Mouse (Mus musculus): ENCODE data around the gene Vgll4. TPM values are rescaled to one million over a fixed set of nuclear protein-coding genes. Genes with fewer than 3 reads are reported as not detected.

Vgll4 gene
- total and polyA plus RNA-seq, 3 experiments = 22.3 to 24.7 (median 23.5) TPM

DNA sequence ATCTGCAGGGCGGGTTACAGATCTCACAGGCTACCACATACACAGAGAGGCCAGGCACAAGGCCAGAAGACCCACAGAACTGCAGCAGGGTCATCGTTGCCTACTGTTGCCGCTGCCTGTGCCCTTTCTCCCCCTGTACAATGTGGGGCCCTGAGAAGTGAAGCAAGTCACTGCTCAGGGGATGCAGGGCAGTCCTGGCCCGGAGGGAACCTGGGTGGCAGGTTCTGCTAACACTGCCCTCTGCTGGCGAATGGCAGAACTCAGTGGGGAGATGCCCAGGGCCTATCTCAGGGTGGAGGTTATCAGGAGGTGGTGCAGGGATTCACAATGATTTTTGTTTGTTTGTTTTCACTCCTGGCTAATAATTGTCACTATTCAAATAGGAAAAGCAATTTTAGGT, 37.9 kb upstream of the Vgll4 start:
- H3K4me1 ChIP-seq (ENCODE audit: control insufficient read depth, insufficient read depth, low read length) = no peaks in the 10 kb centered on the region; the same call in 1 of the 2 replicates
- intact Hi-C loops (cut with DNase I) = loop anchor here (1.0 kb wide), 2 partner anchors 79 to 283 kb away; no protein-coding TSS in a partner anchor
- WGBS = 27% methylated on average over 5 of the region's 5 CpGs

DNA sequence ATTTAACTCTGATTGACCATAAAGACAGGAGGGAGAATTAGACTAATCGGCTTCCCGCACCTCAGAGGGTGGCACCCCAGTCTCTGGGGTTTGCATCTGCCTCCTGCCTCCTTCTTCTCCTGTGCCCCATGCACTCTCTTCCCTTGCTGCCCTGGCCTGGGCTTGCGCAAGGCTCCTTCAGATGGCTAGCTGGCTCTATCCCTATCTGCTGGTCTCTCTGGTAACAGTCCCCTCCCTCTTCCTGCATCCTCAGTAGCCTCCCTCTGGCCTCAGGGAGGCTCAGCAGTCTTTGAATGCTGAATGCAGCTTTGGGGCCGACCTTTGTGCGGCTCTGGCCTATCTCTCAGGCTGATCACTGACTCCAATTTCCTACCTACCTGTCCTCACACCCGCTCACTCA, 37.2 kb upstream of the Vgll4 start:
- TF ChIP-seq CTCF (IDR thresholded peaks at IDR 0.05) (0 out of 2 replicates have a peak, but pooled peaks have one; percentile 3), EP300 (IDR thresholded peaks at IDR 0.05; ENCODE audit: insufficient read depth, low read depth, low read length) (no peak)
- H3K36me3 ChIP-seq (ENCODE audit: control insufficient read depth, insufficient read depth, low read length) = no peaks in the 10 kb centered on the region
- no peak overlapping the region for H3K4me3 ChIP-seq
- intact Hi-C loops (cut with DNase I) = loop anchor here (1.0 kb wide), 1 partner anchor 79 kb away; no protein-coding TSS in a partner anchor
- H3K4me1 ChIP-seq (ENCODE audit: control insufficient read depth, insufficient read depth, low read length) = no peaks in the 10 kb centered on the region; the same call in 1 of the 2 replicates
- H3K9ac ChIP-seq (ENCODE audit: low read depth, low read length) = no peak overlapping the region
- no peak overlapping the region for H3K27ac ChIP-seq
- peak; percentile 62 to 71 for DNase-seq
- no peaks in the 10 kb centered on the region for H3K79me2 ChIP-seq (replicated peaks; ENCODE audit: control insufficient read depth, insufficient read depth, low read length)
- WGBS = 53% methylated on average over 6 of the region's 6 CpGs
- H3K27me3 ChIP-seq (ENCODE audit: control insufficient read depth, insufficient read depth, low read length) = no peaks in the 10 kb centered on the region

More for the DNA sequence above, 37.9 kb upstream of the Vgll4 start:
- no peaks in the 10 kb centered on the region for H3K79me2 ChIP-seq (replicated peaks; ENCODE audit: control insufficient read depth, insufficient read depth, low read length)
- H3K9ac ChIP-seq (ENCODE audit: low read depth, low read length) = no peak overlapping the region
- no peak overlapping the region for H3K4me3 ChIP-seq
- DNase-seq = peak; percentile 72 to 83
- no peaks in the 10 kb centered on the region for H3K36me3 ChIP-seq (ENCODE audit: control insufficient read depth, insufficient read depth, low read length)
- no peak overlapping the region for H3K27ac ChIP-seq
- TF ChIP-seq CTCF (IDR thresholded peaks at IDR 0.05) (peak; percentile 97), POLR2A (IDR thresholded peaks at IDR 0.05; ENCODE audit: insufficient read depth, low read depth, low read length) (no peak)
- H3K27me3 ChIP-seq (ENCODE audit: control insufficient read depth, insufficient read depth, low read length) = no peaks in the 10 kb centered on the region

DNA sequence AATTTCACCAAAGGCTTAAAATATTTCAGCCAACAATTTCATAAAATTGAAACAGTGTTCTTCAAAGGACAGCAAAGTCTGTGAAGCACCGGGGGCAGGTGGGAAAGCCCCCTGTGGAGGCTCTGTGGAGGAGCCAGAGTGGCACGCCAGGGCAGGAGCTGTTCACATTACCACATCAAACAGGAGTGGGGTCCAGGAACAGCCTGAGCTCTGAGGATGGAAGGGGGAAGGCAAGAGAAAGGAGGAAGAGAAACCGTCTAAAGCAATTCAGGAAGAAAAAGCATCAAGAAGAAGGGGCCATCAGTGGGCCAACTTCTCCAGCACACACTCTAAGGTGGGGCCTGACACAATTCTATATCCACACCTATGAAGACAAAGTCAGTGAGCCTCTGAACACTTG, 36.3 kb upstream of the Vgll4 start:
- DNase-seq = no peak
- intact Hi-C loops (cut with DNase I) = no loop called here
- Histone ChIP-seq H3K79me2 (replicated peaks; ENCODE audit: control insufficient read depth, insufficient read depth, low read length) (no peaks in the 10 kb centered on the region), H3K9ac (ENCODE audit: low read depth, low read length) (no peak overlapping the region), H3K4me1 (ENCODE audit: control insufficient read depth, insufficient read depth, low read length) (no peaks in the 10 kb centered on the region; the same call in 1 of the 2 replicates), H3K36me3 (ENCODE audit: control insufficient read depth, insufficient read depth, low read length) (no peaks in the 10 kb centered on the region), H3K27ac (no peak overlapping the region), H3K4me3 (no peak overlapping the region), H3K27me3 (ENCODE audit: control insufficient read depth, insufficient read depth, low read length) (no peaks in the 10 kb centered on the region)
- 86% methylated on average over 3 of the region's 3 CpGs for WGBS
- TF ChIP-seq POLR2A (IDR thresholded peaks at IDR 0.05; ENCODE audit: insufficient read depth, low read depth, low read length) = no peak
- TF ChIP-seq EP300 (IDR thresholded peaks at IDR 0.05; ENCODE audit: insufficient read depth, low read depth, low read length) = no peak
- TF ChIP-seq CTCF (IDR thresholded peaks at IDR 0.05) = no peak

DNA sequence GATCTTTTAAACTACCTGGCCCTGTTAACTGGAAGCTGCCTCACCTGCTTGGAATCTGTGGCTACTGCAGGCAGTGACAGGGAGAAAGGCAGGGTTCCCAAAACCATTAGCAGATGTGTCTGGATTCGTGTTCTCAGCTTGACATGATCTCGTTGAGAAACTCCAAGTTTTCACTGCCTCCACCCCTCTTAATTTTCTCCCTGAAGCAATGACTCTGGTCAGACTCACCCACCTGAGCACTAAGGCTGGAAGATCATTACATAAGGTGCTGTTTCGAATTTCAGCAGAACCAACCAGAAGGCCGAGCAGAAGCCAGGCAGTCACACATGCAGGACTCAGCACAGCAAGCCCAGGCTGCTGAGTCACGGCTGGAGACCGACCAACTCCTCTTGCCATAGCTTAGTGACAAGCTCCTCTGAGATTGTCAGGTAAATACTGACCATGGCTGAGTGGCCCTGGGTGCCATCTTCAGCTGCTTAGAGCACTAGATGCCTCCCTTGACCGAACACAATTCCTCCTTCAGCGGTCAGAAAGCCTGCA, 35.6 kb upstream of the Vgll4 start:
- Histone ChIP-seq H3K79me2 (replicated peaks; ENCODE audit: control insufficient read depth, insufficient read depth, low read length) (no peaks in the 10 kb centered on the region), H3K4me1 (ENCODE audit: control insufficient read depth, insufficient read depth, low read length) (no peaks in the 10 kb centered on the region; the same call in 1 of the 2 replicates), H3K9ac (ENCODE audit: low read depth, low read length) (no peak overlapping the region), H3K36me3 (ENCODE audit: control insufficient read depth, insufficient read depth, low read length) (no peaks in the 10 kb centered on the region), H3K27ac (no peak overlapping the region), H3K4me3 (no peak overlapping the region), H3K27me3 (ENCODE audit: control insufficient read depth, insufficient read depth, low read length) (no peaks in the 10 kb centered on the region)
- TF ChIP-seq POLR2A (IDR thresholded peaks at IDR 0.05; ENCODE audit: insufficient read depth, low read depth, low read length) (no peak), EP300 (IDR thresholded peaks at IDR 0.05; ENCODE audit: insufficient read depth, low read depth, low read length) (no peak)
- WGBS = 90% methylated on average over 8 of the region's 8 CpGs
- intact Hi-C loops (cut with DNase I) = no loop called here
- no peak for DNase-seq

DNA sequence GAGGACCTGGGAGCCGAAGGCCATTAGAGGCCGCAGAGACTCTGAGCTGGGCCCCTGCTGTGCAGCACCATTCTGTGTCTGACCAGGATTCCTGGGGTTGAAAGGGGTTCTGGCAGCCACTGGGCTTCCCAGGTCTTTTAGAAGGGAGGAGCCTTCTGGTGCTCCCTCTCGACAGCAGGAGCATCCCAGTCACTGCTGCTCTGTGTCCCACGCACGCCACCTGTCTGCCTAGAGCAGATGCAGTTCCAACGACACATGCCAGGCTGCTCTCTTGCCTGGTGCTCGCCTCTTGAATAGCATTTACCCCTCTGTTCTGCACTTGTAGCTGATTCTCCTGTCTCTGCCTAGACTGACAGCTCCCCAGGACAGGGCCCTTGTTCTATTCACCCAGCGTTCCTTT, 34.8 kb upstream of the Vgll4 start:
- DNase-seq = no peak
- 92% methylated on average over 8 of the region's 8 CpGs for WGBS
- Histone ChIP-seq H3K79me2 (replicated peaks; ENCODE audit: control insufficient read depth, insufficient read depth, low read length) (no peaks in the 10 kb centered on the region), H3K36me3 (ENCODE audit: control insufficient read depth, insufficient read depth, low read length) (no peaks in the 10 kb centered on the region), H3K27ac (no peak overlapping the region), H3K4me3 (no peak overlapping the region), H3K4me1 (ENCODE audit: control insufficient read depth, insufficient read depth, low read length) (no peaks in the 10 kb centered on the region; the same call in 1 of the 2 replicates), H3K9ac (ENCODE audit: low read depth, low read length) (no peak overlapping the region), H3K27me3 (ENCODE audit: control insufficient read depth, insufficient read depth, low read length) (no peaks in the 10 kb centered on the region)
- intact Hi-C loops (cut with DNase I) = no loop called here
- TF ChIP-seq EP300 (IDR thresholded peaks at IDR 0.05; ENCODE audit: insufficient read depth, low read depth, low read length) (no peak), POLR2A (IDR thresholded peaks at IDR 0.05; ENCODE audit: insufficient read depth, low read depth, low read length) (no peak), CTCF (IDR thresholded peaks at IDR 0.05) (no peak)

DNA sequence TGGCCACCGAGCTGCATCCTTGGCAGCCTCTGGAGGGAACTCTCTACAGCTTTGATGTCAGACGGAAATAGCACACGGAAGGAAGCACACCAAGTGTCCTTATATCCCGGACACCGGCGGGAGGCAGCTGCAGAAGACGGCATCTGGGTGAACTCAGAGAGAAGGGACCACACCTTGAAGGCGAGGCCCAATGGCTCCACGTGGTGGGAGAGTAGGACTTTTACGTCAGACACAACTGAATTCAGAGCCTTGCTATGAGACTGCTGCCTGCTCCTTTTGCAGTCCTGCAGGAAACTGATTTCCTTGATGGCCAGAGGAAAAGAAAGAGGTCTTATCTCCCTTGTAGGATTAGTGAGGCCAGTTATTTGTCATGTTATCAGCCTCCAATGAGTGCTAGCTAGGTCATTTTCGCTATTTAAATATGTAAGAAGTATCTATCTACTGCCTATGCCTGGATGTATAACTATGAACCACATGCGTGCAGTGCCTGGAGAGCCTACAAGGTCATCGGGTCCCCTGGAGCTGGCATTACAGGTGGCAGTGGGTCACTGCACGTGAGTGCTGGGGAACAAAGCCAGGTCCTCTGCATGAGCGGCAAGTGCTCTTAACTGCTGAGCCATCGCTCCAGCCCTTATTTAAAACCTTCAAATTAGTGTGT, 28.7 kb upstream of the Vgll4 start:
- DNase-seq = no peak
- intact Hi-C loops (cut with DNase I) = no loop called here

More for the DNA sequence above, 28.7 kb upstream of the Vgll4 start:
- no peaks in the 10 kb centered on the region for H3K4me1 ChIP-seq (ENCODE audit: control insufficient read depth, insufficient read depth, low read length)
- H3K36me3 ChIP-seq (ENCODE audit: control insufficient read depth, insufficient read depth, low read length) = no peaks in the 10 kb centered on the region
- no peak overlapping the region for H3K27ac ChIP-seq
- 46% methylated on average over 16 of the region's 16 CpGs for WGBS
- TF ChIP-seq CTCF (IDR thresholded peaks at IDR 0.05) = no peak
- TF ChIP-seq POLR2A (IDR thresholded peaks at IDR 0.05; ENCODE audit: insufficient read depth, low read depth, low read length) = no peak
- no peak for TF ChIP-seq EP300 (IDR thresholded peaks at IDR 0.05; ENCODE audit: insufficient read depth, low read depth, low read length)
- no peaks in the 10 kb centered on the region for H3K27me3 ChIP-seq (ENCODE audit: control insufficient read depth, insufficient read depth, low read length)
- H3K4me3 ChIP-seq = no peak overlapping the region
- H3K79me2 ChIP-seq (replicated peaks; ENCODE audit: control insufficient read depth, insufficient read depth, low read length) = no peaks in the 10 kb centered on the region
- no peak overlapping the region for H3K9ac ChIP-seq (ENCODE audit: low read depth, low read length)

Data from heart, adult 2 months (tissue).